Mouse (Mus musculus): ENCODE measurements around the gene Asic4. TPM values are rescaled to one million over a fixed set of nuclear protein-coding genes. Genes with fewer than 3 reads are reported as not detected.

Gene Asic4
- polyA plus RNA-seq, 1 experiment from 2014 or later = 0.45 TPM

- Histone ChIP-seq H3K4me1 (replicated peaks; ENCODE audit: insufficient read depth, low read length) (peaks cover 9% of the 10 kb centered on the region; the same call in 1 of the 2 replicates), H3K27ac (no peak overlapping the region), H3K4me2 (ENCODE audit: low read length) (no peak overlapping the region), H3K36me3 (ENCODE audit: insufficient read depth, low read length) (no peaks in the 10 kb centered on the region), H3K27me3 (ENCODE audit: insufficient read depth, low read length) (no peaks in the 10 kb centered on the region), H3K9me3 (replicated peaks; ENCODE audit: low read length) (no peaks in the 10 kb centered on the region), H3K9ac (ENCODE audit: low read depth, low read length) (no peak overlapping the region), H3K4me3 (replicated peaks; ENCODE audit: low read depth, low read length) (no peak overlapping the region)
- DNase-seq (ENCODE audit: low spot score) (no peak), ATAC-seq (replicated peaks; ENCODE audit: low FRiP score, low read depth) (no peak)
- TF ChIP-seq CTCF (IDR thresholded peaks at IDR 0.05; ENCODE audit: low read depth) = no peak
- 75% methylated on average over 5 of the region's 5 CpGs for WGBS
Measured at GRCm38 (mm10) chr1:75510154-75510553, 59.9 kb downstream of the Asic4 start.

DNA sequence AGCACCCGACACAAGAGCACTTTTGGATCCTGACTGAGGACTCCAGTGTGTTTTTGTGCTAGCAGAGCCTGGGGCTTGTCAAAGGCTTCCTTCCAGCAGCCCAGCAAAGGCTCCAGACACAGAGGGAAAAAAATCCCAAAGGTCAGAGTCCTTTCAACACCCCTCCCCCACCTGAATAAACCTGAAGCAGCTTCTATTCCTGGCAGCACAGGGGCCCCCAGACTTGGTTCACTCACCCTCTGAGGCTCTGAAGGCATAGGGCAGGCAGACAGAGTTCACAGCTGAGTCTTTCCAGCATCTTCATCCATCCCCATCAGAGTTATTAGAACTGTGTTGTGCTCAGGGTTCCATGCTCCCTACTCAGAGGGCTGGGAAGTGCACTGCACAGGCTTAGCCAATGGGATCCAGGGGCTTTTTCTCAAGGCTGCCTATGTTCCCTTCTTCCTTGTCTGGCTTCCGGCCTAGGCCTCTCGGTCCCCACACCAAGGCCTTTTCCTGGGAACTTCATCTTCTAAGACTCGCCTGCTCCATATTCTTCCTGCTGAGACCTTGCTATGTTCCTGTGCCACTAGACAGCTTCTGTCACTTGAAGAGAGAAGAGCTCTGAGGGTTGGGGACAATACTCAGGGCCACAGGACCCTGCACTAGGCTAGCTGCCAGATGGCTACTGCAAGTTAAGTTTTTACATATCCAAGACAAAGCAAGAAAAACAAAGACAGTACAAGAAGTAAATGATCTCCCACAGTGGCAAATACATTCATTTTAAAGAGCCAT lies 61.4 kb downstream of the Asic4 start:
- peaks cover 6% of the 10 kb centered on the region; the same call in 1 of the 2 replicates for H3K4me1 ChIP-seq (replicated peaks; ENCODE audit: insufficient read depth, low read length)
- no peaks in the 10 kb centered on the region for H3K27me3 ChIP-seq (ENCODE audit: insufficient read depth, low read length)
- H3K36me3 ChIP-seq (ENCODE audit: insufficient read depth, low read length) = no peaks in the 10 kb centered on the region
- ATAC-seq (replicated peaks; ENCODE audit: low FRiP score, low read depth) (no peak), DNase-seq (ENCODE audit: low spot score) (no peak)
- H3K4me3 ChIP-seq (replicated peaks; ENCODE audit: low read depth, low read length) = no peak overlapping the region
- no peak overlapping the region for H3K4me2 ChIP-seq (ENCODE audit: low read length)
- TF ChIP-seq CTCF (IDR thresholded peaks at IDR 0.05; ENCODE audit: low read depth) = no peak
- H3K9me3 ChIP-seq (replicated peaks; ENCODE audit: low read length) = no peaks in the 10 kb centered on the region
- 58% methylated on average over 4 of the region's 4 CpGs for WGBS
- 0 out of 2 replicates have a peak overlapping the region, but pooled peaks have one; percentile 6 for H3K27ac ChIP-seq
- H3K9ac ChIP-seq (ENCODE audit: low read depth, low read length) = no peak overlapping the region

DNA sequence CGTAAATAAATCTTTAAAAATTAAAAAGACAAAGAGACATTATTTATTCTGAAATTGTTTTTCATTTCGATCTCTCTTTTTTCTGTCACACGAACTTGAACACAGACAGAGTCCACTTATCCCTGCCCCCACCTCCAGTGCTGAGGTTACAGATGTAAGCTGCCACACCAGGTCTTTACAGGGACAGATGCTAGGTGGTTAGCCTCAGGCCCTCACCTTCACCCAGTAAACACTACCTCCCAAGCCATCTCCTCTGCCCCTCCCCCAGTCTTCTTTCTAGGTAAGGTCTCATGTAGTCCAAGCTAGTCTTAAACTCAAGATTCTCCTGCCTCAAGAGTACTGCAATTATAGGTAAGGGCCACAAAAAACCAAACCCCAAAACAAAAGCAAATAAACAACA lies 62.3 kb downstream of the Asic4 start:
- no peak for ATAC-seq (replicated peaks; ENCODE audit: low FRiP score, low read depth)
- DNase-seq (ENCODE audit: low spot score) = no peak
- Histone ChIP-seq H3K36me3 (ENCODE audit: insufficient read depth, low read length) (no peaks in the 10 kb centered on the region), H3K9ac (ENCODE audit: low read depth, low read length) (no peak overlapping the region), H3K27ac (no peak overlapping the region), H3K9me3 (replicated peaks; ENCODE audit: low read length) (no peaks in the 10 kb centered on the region), H3K4me3 (replicated peaks; ENCODE audit: low read depth, low read length) (no peak overlapping the region), H3K4me2 (ENCODE audit: low read length) (no peak overlapping the region), H3K4me1 (replicated peaks; ENCODE audit: insufficient read depth, low read length) (no peaks in the 10 kb centered on the region; the same call in 1 of the 2 replicates), H3K27me3 (ENCODE audit: insufficient read depth, low read length) (no peaks in the 10 kb centered on the region)
- 86% methylated on average over 3 of the region's 3 CpGs for WGBS
- no peak for TF ChIP-seq CTCF (IDR thresholded peaks at IDR 0.05; ENCODE audit: low read depth)

GRCm38 (mm10) chr1:75516703-75517380 lies 66.6 kb downstream of the Asic4 start:
- ATAC-seq (replicated peaks; ENCODE audit: low FRiP score, low read depth) = no peak
- H3K4me3 ChIP-seq (replicated peaks; ENCODE audit: low read depth, low read length) = no peak overlapping the region
- H3K4me1 ChIP-seq (replicated peaks; ENCODE audit: insufficient read depth, low read length) = no peaks in the 10 kb centered on the region; the same call in 1 of the 2 replicates
- WGBS = 74% methylated on average over 15 of the region's 15 CpGs
- DNase-seq (ENCODE audit: low spot score) = no peak
- H3K9ac ChIP-seq (ENCODE audit: low read depth, low read length) = no peak overlapping the region
- H3K36me3 ChIP-seq (ENCODE audit: insufficient read depth, low read length) = no peaks in the 10 kb centered on the region
- no peaks in the 10 kb centered on the region for H3K27me3 ChIP-seq (ENCODE audit: insufficient read depth, low read length)
- no peak overlapping the region for H3K27ac ChIP-seq
- no peak overlapping the region for H3K4me2 ChIP-seq (ENCODE audit: low read length)
- TF ChIP-seq CTCF (IDR thresholded peaks at IDR 0.05; ENCODE audit: low read depth) = no peak
- no peaks in the 10 kb centered on the region for H3K9me3 ChIP-seq (replicated peaks; ENCODE audit: low read length)

DNA sequence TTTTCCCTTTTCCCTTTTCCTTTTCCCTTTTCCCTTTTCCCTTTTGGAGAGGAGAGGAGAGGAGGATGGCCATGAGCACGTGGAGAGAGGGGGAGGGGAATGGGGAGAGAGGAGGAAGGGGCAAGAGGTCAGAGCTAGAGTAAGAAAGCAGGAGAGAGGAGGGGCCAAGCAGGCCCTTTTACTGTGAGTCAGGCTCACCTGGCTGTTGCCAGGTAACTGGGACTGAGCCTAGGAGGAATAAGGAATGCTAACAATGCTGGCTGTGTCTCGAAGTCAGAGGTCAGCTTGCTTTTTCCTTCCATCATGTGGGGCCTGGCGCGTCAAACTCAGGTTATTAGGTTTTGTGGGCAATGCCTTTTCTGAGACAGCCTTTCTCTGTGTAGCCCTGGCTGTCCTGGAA lies 67.7 kb downstream of the Asic4 start:
- no peaks in the 10 kb centered on the region for H3K9me3 ChIP-seq (replicated peaks; ENCODE audit: low read length)
- H3K36me3 ChIP-seq (ENCODE audit: insufficient read depth, low read length) = no peaks in the 10 kb centered on the region
- DNase-seq (ENCODE audit: low spot score) = peak; percentile 46
- ATAC-seq (replicated peaks; ENCODE audit: low FRiP score, low read depth) = peak; percentile 52; the same call in 1 of the 2 replicates
- H3K27me3 ChIP-seq (ENCODE audit: insufficient read depth, low read length) = no peaks in the 10 kb centered on the region
- no peak overlapping the region for H3K4me2 ChIP-seq (ENCODE audit: low read length)
- 0 out of 2 replicates have a peak overlapping the region, but pooled peaks have one; percentile 13 for H3K27ac ChIP-seq
- TF ChIP-seq CTCF (IDR thresholded peaks at IDR 0.05; ENCODE audit: low read depth) = no peak
- H3K4me1 ChIP-seq (replicated peaks; ENCODE audit: insufficient read depth, low read length) = no peaks in the 10 kb centered on the region; the same call in 1 of the 2 replicates
- WGBS = 49% methylated on average over 4 of the region's 4 CpGs
- no peak overlapping the region for H3K4me3 ChIP-seq (replicated peaks; ENCODE audit: low read depth, low read length)
- H3K9ac ChIP-seq (ENCODE audit: low read depth, low read length) = no peak overlapping the region

GRCm38 (mm10) chr1:75518427-75518826 lies 68.2 kb downstream of the Asic4 start:
- Histone ChIP-seq H3K4me1 (replicated peaks; ENCODE audit: insufficient read depth, low read length) (no peaks in the 10 kb centered on the region; the same call in 1 of the 2 replicates), H3K9me3 (replicated peaks; ENCODE audit: low read length) (no peaks in the 10 kb centered on the region), H3K4me3 (replicated peaks; ENCODE audit: low read depth, low read length) (no peak overlapping the region), H3K27me3 (ENCODE audit: insufficient read depth, low read length) (no peaks in the 10 kb centered on the region), H3K9ac (ENCODE audit: low read depth, low read length) (no peak overlapping the region), H3K4me2 (ENCODE audit: low read length) (no peak overlapping the region), H3K36me3 (ENCODE audit: insufficient read depth, low read length) (no peaks in the 10 kb centered on the region), H3K27ac (0 out of 2 replicates have a peak overlapping the region, but pooled peaks have one; percentile 13)
- ATAC-seq (replicated peaks; ENCODE audit: low FRiP score, low read depth) (no peak), DNase-seq (ENCODE audit: low spot score) (no peak)
- 93% methylated on average over 4 of the region's 4 CpGs for WGBS
- TF ChIP-seq CTCF (IDR thresholded peaks at IDR 0.05; ENCODE audit: low read depth) = no peak

Measured in kidney, postnatal 0 days (tissue).